Mouse (Mus musculus): ENCODE measurements at regions not wholly inside any gene's neighbourhood (a gene's known extent, or its start where the extent isn't known, plus 50 kb on each side); places are given as distances from the start of the nearest gene placed in this dataset.

DNA sequence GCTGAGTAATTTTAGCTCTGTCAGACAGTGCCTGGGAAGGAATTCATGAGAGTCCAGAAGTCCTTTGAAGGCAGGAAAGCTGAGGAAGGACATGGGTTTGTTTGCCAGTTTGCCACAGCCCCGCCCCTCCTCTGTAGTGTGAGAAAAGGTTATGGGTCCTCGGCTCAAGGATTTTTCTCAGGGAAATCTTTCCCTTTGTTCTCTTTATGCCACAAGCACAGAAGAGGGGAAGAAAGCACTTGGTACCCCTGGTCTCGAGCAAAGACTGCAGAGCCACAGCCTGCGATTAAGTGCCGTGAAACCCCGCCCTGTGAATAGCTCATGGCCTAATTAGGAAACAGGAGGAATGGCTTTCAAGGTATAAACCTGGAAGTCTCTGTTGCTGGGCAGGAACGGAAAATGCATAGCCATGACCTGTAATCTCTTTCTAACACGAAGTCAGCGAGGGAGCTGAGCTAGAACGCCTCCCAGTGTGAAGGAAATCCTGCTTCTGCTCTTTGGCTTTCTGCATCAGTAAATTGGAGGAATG is 166.1 kb upstream of the Tars start:
- DNase-seq: no peak

DNA sequence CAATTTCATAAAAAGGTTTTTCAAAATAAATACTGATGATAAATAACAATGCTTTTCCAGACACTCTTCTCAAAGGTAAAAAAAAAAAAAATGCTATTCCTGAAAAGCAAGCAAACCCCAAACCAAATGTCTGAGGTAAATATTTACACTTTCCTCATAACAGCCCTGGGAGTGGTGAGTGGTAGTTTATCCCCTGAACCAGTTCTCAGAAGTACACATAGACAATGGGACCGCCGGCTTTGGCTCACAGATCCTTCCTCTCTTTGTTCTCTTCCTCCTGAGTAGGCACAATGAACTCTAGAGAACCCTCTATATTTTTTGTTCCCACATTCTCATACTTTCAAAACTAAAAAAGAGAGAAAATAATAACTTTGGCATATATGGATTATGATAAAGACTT is 153.1 kb upstream of the Tars start:
- DNase-seq: peak; percentile 26

GRCm38 (mm10) chr15:11552110-11552509 is 152.6 kb upstream of the Tars start:
- no peak for DNase-seq

GRCm38 (mm10) chr15:11539485-11539884 is 140.0 kb upstream of the Tars start:
- DNase-seq: peak; percentile 5

DNA sequence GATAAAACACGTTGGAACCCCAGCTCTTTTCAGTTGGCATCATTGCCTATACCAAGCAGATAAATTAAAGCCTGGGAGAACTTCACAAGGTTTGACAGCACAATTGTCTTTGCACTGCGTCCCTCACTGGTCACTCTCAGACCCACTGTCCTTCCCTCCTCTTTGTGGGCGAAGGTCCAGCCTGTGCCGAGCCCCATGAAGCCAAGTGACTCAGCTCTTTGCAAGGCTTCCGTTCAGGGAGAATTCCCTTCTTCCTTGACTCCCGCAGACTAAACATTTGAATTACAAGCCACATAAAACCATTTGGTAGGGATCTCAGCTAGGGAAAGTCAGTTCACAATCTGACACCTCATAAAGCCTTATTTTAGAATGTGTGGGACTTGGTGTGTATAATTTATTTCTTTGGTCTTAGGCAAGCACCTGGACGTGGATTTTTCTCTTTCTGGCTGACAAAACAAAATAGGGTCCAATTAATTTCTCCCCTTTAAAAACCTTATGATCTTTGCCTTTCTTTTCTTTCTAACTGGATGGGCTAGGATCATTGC is 136.7 kb upstream of the Tars start:
- peak; percentile 33 for DNase-seq

GRCm38 (mm10) chr15:11534404-11535251 is 135.2 kb upstream of the Tars start:
- DNase-seq: no peak

GRCm38 (mm10) chr15:11533616-11534015 is 134.2 kb upstream of the Tars start:
- no peak for DNase-seq

DNA sequence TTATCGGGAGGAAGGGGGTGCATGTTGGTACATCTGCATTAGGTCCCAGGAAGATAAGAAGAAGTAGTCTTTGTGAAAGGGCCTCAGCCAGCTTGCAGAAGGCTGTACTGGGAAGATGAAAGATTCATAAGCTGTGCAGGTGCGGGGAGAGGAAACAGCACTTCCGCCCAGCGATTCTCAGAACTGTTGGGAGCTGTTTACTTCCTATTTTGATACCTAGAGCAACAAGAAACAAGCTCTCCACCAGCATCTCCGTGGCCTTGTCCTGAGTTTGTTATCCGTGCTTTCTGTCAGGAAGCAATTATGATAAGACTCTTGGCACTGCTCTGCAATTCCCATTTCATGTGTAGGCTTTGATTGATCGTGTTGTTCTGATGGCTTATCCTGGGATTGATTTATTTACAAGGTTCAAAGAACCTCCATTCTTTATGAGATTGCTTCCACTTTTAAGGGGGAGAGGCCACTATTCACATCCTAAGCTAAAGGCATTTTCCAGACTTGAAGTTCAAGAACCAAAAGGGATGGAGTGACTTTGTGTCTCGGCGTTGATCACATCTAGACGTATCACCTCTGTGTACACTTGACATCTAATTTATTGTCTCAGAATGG is 133.6 kb upstream of the Tars start:
- DNase-seq: peak; percentile 6

DNA sequence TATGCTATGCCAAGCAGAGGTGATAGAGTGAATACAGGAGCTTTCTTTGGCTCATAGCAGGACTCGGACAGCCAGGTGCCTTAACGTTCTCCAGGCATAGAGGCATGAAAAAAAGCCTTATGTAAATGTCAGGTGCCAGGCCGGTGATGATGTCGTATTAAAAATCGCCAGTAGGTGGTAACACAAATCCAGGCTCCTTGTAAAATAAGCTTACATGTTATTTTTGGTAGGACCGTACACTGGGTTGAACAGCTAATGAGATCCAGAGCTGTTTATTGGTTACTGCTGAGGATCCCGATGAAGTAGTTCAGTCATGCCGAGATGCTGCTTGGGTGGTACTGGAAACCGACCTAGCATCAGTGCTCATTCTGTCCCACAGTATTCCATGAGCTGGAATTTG is 133.1 kb upstream of the Tars start:
- peak; percentile 1 for DNase-seq

DNA sequence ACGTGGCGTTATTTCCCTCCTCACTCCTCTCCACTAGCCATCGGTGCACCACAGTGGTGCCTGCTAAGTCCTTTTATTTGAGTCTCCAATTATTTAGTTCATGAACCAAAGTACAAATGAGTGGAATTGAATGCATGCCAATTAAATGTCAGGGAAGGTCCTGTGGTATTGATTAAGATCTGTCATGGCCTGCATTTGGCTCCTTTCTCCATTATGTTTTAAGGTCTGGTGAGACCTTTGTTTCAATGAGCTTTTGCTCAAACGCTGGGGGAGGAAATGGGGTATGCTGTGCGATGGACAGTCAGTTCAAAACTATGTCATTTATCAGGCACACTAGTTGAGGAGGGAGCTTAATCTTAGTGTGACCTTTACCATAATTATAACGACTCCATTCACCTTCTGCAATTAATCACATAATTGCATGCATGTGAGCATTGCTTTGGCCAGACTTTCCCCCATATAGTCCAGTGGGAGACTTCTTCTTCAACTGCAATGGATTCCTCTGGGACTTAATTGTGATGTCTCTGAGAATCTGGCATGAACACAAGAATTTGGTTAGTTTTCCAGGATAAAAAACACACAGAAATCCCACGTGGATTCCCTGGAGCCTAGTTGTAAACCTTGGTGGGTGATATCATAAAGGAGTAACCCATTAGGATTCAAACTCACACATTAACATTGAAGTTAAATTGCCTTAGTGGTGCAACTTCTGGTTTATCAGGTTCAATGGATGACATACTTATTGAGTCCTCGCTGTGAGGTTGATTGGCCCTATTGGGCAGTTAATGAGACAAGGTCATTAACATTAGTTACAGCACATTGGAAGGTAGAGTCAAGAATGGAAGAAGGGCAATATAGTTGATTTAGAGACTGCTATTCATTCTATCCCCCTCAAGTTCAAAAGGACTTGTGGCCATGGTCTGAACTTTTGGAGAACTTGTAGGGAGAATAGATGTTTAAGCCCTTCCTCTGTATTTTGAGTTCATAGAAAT is 130.7 kb upstream of the Tars start:
- no peak for DNase-seq

DNA sequence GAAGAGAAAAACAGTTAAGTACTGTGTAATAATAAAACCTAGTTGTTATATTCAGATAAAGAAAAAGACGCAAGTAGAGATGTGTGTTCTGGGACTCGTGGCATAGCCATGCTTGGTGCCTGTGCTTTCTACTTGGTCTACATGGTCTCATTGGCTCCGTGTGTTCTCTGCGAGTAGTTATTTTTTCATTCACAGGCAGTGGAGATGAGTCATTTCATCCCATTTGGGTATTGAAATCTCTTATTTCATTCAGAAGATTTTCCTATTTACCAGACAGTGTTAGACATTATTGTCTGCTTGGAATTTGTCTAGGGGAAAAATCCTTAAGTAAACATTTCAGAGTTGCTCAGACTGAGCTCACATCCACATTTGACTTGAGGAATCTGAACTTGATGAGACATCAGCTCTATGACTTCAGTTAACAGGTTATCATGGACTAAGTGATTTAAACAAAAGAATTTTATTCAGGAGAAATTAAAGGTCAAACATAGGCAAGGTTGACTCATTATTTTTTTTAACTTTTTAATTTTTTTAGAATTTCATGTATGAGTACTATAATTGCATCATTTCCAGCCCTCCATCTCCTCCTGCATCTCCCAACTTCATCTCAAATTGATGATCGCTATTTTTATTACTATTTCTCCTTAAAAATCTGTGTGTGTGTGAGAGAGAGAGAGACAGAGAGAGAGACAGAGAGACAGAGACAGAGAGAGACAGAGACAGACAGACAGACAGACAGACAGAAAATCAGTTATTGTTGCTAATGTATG is 125.1 kb upstream of the Tars start:
- no peak for DNase-seq

GRCm38 (mm10) chr15:11518565-11518964 is 119.1 kb upstream of the Tars start:
- DNase-seq: no peak

GRCm38 (mm10) chr15:11517892-11518291 is 118.4 kb upstream of the Tars start:
- DNase-seq: no peak

GRCm38 (mm10) chr15:11505076-11505639 is 105.7 kb upstream of the Tars start:
- no peak for DNase-seq

DNA sequence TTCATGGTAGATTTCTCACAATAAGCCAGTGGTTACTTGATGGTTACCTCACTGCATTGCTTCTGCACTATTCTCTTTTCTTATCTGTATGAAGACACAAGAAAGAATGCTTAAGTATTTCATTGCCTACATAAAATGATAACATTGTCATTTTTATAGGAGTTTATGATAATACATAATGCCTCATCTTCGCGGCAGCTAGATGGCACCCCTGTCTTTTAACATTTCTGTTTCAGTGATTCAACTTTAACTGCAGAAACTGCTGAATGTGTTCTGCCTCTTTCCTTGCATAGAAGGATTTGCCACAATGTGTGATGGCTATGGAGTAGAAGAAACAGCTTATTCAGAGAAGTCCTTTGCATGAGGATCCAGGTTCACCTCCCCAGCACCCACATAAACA is 97.0 kb upstream of the Tars start:
- DNase-seq: no peak

DNA sequence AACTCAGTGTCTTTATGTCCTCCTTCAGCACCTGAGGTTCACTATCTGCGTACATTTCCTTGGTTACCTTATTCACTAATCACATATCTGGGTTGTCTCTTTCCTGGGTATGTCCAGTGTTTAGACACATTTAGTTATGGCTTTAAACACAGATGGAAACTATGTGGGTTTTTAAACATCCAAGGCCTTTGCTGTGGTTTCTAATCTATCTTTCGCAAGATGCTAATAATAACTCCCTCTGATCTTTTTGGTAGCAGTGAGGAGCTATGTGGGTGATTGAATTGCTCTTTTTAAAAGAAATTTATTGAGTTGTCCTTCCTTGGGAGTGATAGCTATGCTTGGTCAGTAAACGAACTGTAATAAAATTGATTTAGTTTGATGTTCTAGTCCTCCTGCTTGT is 89.7 kb upstream of the Tars start:
- no peak for DNase-seq

DNA sequence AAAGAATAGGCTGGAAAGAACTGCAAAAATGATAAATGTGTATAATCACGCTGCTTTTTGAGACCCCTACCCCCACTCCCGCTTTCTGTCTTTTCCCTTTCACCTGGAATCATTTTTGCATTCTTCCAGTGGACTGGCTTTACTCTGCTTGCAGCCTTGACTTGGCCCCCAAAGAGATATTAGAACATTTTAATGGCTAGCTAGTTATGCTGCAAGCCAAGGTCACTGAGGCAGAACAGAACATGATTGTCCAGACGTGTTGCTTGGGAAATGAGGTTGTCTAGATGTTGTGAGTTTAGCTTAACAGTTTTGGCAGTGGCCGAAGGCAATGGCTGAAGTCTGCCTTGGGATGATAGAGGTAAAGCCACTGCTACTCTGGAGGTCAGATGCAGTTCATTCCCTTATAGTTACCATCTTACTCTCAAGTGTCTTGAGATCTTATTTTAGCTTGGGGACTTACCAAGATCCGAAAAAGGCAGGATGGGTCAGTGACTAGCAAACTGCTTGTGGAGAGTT is 87.9 kb upstream of the Tars start:
- no peak for DNase-seq

GRCm38 (mm10) chr15:11483916-11484315 is 84.5 kb upstream of the Tars start:
- DNase-seq: no peak

- DNase-seq: no peak
These were observed 79.9 kb upstream of the Tars start for GRCm38 (mm10) chr15:11479166-11479944.

DNA sequence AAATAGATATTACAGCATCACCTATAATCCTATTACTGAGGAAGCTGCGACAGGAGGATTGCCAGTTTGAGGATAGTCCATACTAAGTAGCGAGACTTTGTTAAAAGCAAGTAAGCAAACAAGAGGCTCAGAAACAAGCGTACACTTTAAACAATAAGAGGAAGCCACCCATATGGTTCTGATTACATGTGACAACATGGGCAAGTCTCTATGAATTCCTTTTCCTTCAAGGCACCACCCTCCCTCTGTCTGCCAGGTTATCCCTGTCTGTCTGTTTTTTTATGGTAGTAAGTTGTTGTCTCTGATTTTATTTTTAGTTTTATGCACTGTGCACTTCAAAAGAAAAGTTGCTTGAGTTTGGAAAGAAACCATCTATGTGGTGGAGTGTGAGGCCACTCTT is 76.8 kb upstream of the Tars start:
- DNase-seq: no peak

- DNase-seq: no peak
These were observed 63.9 kb upstream of the Tars start for GRCm38 (mm10) chr15:11463341-11463740.

All from lung, postnatal 14 days (tissue).